Mouse (Mus musculus) left cerebral cortex, adult 8-10 months (tissue): ENCODE data around the gene Midn. TPM values are rescaled to one million over a fixed set of nuclear protein-coding genes. Genes with fewer than 3 reads are reported as not detected.

Experiments
- DNase-seq, 2 experiments: peaks; one replicate each; pipeline ENCODE4 v3.0.0; 2022; ENCODE audit warnings: low spot score in 2 of 2
- total RNA-seq, 4 experiments: library from RNA; stranded (reverse); gene quantifications; 2 replicates each; pipeline ENCODE4 v1.2.4; 2022

Midn gene
- total RNA-seq = 10 to 100 TPM; 48.5 to 76.4 (median 64.1) TPM

- peak in 1 of 2 experiments; percentile 72 for DNase-seq
Measured at GRCm38 (mm10) chr10:80147719-80148601, at the start of gene Midn. Gene Midn, plus strand, starts transcription at chr10:80148272.

- no peak for DNase-seq
Measured at GRCm38 (mm10) chr10:80098630-80099029, 49.4 kb upstream of the Midn start.

- DNase-seq = no peak
Measured at GRCm38 (mm10) chr10:80100982-80101381, 47.1 kb upstream of the Midn start.

GRCm38 (mm10) chr10:80102216-80102915 lies 45.7 kb upstream of the Midn start:
- DNase-seq = peak; percentile 66 to 74

GRCm38 (mm10) chr10:80103032-80103431 lies 45.0 kb upstream of the Midn start:
- DNase-seq = no peak

GRCm38 (mm10) chr10:80104181-80104580 lies 43.9 kb upstream of the Midn start:
- no peak for DNase-seq

GRCm38 (mm10) chr10:80105460-80105859 lies 42.6 kb upstream of the Midn start, which contains the start of gene Sbno2:
Gene Sbno2, minus strand, starts transcription at chr10:80105571.
- no peak for DNase-seq

- DNase-seq = no peak
Measured at GRCm38 (mm10) chr10:80105926-80106325, 42.1 kb upstream of the Midn start.

GRCm38 (mm10) chr10:80107678-80108077 lies 40.4 kb upstream of the Midn start:
- DNase-seq = no peak

GRCm38 (mm10) chr10:80114341-80115284 lies 33.5 kb upstream of the Midn start:
- DNase-seq = peak in 1 of 2 experiments; percentile 76

GRCm38 (mm10) chr10:80115290-80115943 lies 32.7 kb upstream of the Midn start, which contains the start of gene Stk11:
Gene Stk11, plus strand, starts transcription at chr10:80115803.
- peak; percentile 94 to 100 for DNase-seq

- no peak for DNase-seq
Measured at GRCm38 (mm10) chr10:80115944-80116335, 32.1 kb upstream of the Midn start.

GRCm38 (mm10) chr10:80116563-80116926 lies 31.5 kb upstream of the Midn start:
- DNase-seq = no peak

- DNase-seq = no peak
Measured at GRCm38 (mm10) chr10:80116927-80117691, 31.0 kb upstream of the Midn start.

GRCm38 (mm10) chr10:80117736-80118135 lies 30.3 kb upstream of the Midn start:
- no peak for DNase-seq

- DNase-seq = no peak
Measured at GRCm38 (mm10) chr10:80118552-80118951, 29.5 kb upstream of the Midn start.

GRCm38 (mm10) chr10:80120146-80120545 lies 27.9 kb upstream of the Midn start:
- no peak for DNase-seq

GRCm38 (mm10) chr10:80121639-80122038 lies 26.4 kb upstream of the Midn start:
- no peak for DNase-seq

- DNase-seq = no peak
Measured at GRCm38 (mm10) chr10:80123932-80124562, 24.0 kb upstream of the Midn start.
